Mouse (Mus musculus) heart, embryonic 13.5 days (tissue): Measurements from ENCODE around the gene Stk24. TPM values are rescaled to one million over a fixed set of nuclear protein-coding genes. Genes with fewer than 3 reads are reported as not detected.

Experiments
- ATAC-seq: fragments of 200-750 bp; cut with Nextera tagmentation; 2 replicates; pipeline ENCODE4 v1.8.0; 2017; ENCODE audit warnings: moderate TSS enrichment; ENCODE audit not compliant: insufficient number of reproducible peaks, low FRiP score, low TSS enrichment; ENCODE audit errors: extremely low read depth
- H3K27ac ChIP-seq: fragments of 300-500 bp; sonication (generic); replicated peaks from 2 replicates; pipeline ENCODE4 v1.5.1; 2015; ENCODE audit warnings: moderate library complexity, mild to moderate bottlenecking, inconsistent platforms
- H3K27me3 ChIP-seq: fragments of 300-500 bp; sonication (generic); replicated peaks from 2 replicates; pipeline ENCODE4 v1.6.1; 2015; ENCODE audit warnings: mild to moderate bottlenecking, inconsistent platforms
- H3K36me3 ChIP-seq: fragments of 300-500 bp; sonication (generic); 2 replicates; pipeline ENCODE4 v1.6.1; 2015; ENCODE audit warnings: mild to moderate bottlenecking, inconsistent platforms
- H3K4me1 ChIP-seq: fragments of 300-500 bp; sonication (generic); 2 replicates; pipeline ENCODE4 v1.6.1; 2015; ENCODE audit warnings: inconsistent platforms
- H3K4me2 ChIP-seq: fragments of 300-500 bp; sonication (generic); 2 replicates; pipeline ENCODE4 v1.6.1; 2015; ENCODE audit warnings: inconsistent platforms, mild to moderate bottlenecking, moderate library complexity
- H3K4me3 ChIP-seq: fragments of 300-500 bp; sonication (generic); 2 replicates; pipeline ENCODE4 v1.5.1; 2015; ENCODE audit warnings: moderate library complexity, mild to moderate bottlenecking, inconsistent platforms
- H3K9ac ChIP-seq: fragments of 300-500 bp; sonication (generic); 2 replicates; pipeline ENCODE4 v1.6.1; 2015; ENCODE audit warnings: inconsistent platforms, mild to moderate bottlenecking, moderate library complexity
- H3K9me3 ChIP-seq: fragments of 300-500 bp; sonication (generic); 2 replicates; pipeline ENCODE4 v1.6.1; 2016; ENCODE audit warnings: inconsistent platforms
- WGBS: fragments of 180-500 bp; shearing (Covaris S2); methylation state at CpG from one replicate; pipeline ENCODE4 v1.1.7; 2015; ENCODE audit warnings: mixed read lengths; 5-methylcytosine and 5-hydroxymethylcytosine counted together
- polyA plus RNA-seq: library from polyadenylated mRNA; unstranded; fragments of >200 nt; fragmentation: Nextera tagmentation; extraction: Ambion mirVana; gene quantifications from 2 replicates; pipeline ENCODE4 v1.2.1, GENCODE M21; 2015

The Stk24 gene
- polyA plus RNA-seq, 1 experiment from 2014 or later, result 29.7 TPM

DNA sequence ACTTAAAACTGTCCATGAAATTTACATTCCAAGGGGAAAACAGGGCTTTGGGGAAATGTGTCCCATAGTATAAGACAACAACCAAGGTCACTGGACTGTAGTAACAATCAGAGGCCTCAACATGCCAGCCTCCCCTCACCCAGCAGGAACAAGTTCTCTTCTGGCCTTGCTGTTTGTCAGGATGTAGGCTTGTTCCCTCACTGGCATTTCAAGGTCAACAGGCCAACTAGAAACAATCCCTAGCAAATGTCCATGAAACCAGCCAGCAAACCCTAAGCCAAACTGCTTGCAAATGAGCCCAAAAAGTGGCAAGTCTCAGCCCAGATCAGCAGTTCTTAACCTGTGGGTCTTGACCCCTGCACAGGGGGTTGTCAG is 98.5 kb downstream of the Stk24 start:
- ATAC-seq, result no peak
- H3K4me2 ChIP-seq, result no peak overlapping the region
- H3K9ac ChIP-seq, result peak overlapping the region; percentile 50; the same call in 1 of the 2 replicates
- H3K9me3 ChIP-seq, result no peaks in the 10 kb centered on the region
- no peak overlapping the region for H3K4me3 ChIP-seq
- H3K27me3 ChIP-seq, result no peaks in the 10 kb centered on the region
- peak overlapping the region; percentile 72 for H3K27ac ChIP-seq
- peaks cover 20% of the 10 kb centered on the region for H3K4me1 ChIP-seq
- peaks cover 96% of the 10 kb centered on the region for H3K36me3 ChIP-seq

DNA sequence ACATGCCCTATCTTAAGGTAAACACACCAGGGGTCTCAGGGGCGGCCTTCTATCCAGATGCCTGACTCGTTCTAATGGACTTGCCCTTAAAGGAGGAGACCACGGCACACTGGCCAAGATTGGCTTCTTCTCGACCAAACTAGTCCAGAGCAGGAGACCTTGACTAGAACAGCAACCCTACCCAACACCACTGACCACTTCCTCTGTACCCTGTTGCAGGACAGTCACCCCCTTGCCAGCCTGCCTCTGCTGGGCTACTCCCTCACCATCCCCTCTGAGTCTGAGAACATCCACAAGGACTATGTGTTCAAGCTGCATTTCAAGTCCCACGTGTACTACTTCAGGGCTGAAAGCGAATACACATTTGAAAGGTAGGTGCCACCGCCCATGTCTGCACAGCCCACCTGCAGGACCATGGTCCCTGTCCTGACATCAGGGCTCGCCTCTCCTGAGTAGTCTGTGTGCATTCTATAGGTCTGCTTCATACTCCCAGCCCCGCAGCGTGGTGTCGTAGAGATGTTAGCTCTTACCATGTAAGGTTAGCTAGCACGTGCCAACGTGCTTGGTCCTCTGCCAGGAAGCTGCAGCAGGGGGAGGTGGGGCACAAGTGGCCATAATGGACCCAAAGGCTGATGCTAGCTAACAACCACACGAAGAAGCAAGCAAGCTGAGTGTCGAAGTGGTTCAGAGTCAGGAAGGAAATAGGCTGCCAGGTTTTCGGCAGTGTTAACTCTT is 99.0 kb downstream of the Stk24 start:
- Histone ChIP-seq H3K36me3 (peaks cover 96% of the 10 kb centered on the region), H3K4me2 (no peak overlapping the region), H3K9me3 (no peaks in the 10 kb centered on the region), H3K27ac (peak overlapping the region; percentile 72), H3K4me1 (peaks cover 20% of the 10 kb centered on the region), H3K27me3 (no peaks in the 10 kb centered on the region), H3K4me3 (no peak overlapping the region), H3K9ac (0 out of 2 replicates have a peak overlapping the region, but pooled peaks have one; percentile 4)
- ATAC-seq, result no peak
- 57% methylated on average over 16 of the region's 16 CpGs for WGBS

DNA sequence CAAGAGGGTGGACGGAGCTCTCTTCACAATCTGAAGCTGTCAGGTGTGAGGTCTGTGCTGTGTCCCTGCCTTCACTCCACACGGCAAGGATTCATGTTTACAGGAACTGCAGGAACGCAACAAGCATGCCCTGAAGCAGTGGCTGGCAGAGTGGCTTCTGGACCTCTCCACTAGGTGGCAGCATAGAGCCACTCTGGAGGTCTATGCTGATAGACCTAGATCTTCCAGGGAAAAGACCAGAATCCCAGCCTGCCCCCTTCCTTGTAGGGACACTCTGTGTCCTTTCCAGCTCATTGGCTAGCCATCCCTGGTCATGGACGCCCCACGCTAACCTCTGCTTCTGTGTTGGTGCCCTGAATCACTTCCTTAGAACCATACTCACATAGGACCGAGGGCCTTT is 100.7 kb downstream of the Stk24 start:
- H3K36me3 ChIP-seq, result peaks cover 94% of the 10 kb centered on the region
- 31% methylated on average over 6 of the region's 6 CpGs for WGBS

DNA sequence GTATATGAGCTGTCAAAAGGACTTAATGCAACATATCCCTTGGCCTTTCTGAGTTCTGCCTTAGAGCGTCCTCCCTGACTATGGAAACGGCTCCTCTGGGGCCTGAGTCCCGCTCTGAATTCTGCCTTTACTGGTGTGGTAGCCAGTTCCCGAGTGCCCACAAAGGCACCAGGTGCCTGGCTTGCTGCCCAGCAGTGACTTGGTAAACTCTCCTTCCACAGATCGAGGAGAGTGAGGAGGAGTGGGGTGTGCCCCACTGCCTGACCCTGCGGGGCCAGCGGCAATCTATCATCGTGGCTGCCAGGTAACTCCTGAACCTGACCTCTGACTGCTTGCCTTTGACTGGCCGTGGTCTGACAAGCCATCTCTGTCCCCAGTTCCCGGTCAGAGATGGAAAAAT is 103.8 kb downstream of the Stk24 start:
- no peak for ATAC-seq
- WGBS, result 81% methylated on average over 10 of the region's 10 CpGs
- no peak overlapping the region for H3K27ac ChIP-seq
- no peaks in the 10 kb centered on the region for H3K27me3 ChIP-seq
- H3K4me2 ChIP-seq, result no peak overlapping the region
- H3K9ac ChIP-seq, result no peak overlapping the region
- no peak overlapping the region for H3K4me3 ChIP-seq
- no peaks in the 10 kb centered on the region for H3K9me3 ChIP-seq
- H3K36me3 ChIP-seq, result peaks cover 94% of the 10 kb centered on the region
- H3K4me1 ChIP-seq, result peaks cover 13% of the 10 kb centered on the region

More for the DNA sequence above, 100.7 kb downstream of the Stk24 start:
- Histone ChIP-seq H3K27me3 (no peaks in the 10 kb centered on the region), H3K4me1 (peaks cover 20% of the 10 kb centered on the region), H3K27ac (no peak overlapping the region), H3K9me3 (no peaks in the 10 kb centered on the region), H3K9ac (no peak overlapping the region), H3K4me3 (no peak overlapping the region), H3K4me2 (no peak overlapping the region)
- no peak for ATAC-seq

DNA sequence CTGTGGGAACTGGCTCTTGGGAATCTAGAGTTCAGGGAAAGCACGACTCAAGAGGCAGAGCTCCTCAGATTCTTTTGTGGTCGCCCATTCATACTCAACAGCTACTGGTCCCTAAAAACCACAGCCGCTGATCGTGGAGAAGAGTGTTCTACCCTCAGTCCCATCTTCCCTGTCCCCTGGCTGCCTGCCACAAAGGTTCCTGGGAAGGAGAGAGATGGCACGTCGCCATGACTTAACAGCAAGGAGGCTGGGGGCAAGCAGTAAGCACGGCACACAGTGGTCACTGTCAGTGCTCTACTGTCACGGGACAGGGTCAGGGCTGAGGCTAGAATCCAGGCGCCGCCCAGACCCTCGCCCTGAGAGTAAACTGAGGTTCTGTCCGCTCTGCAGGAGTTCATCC is 104.8 kb downstream of the Stk24 start:
- 74% methylated on average over 12 of the region's 12 CpGs for WGBS
- H3K36me3 ChIP-seq, result peaks cover 86% of the 10 kb centered on the region

DNA sequence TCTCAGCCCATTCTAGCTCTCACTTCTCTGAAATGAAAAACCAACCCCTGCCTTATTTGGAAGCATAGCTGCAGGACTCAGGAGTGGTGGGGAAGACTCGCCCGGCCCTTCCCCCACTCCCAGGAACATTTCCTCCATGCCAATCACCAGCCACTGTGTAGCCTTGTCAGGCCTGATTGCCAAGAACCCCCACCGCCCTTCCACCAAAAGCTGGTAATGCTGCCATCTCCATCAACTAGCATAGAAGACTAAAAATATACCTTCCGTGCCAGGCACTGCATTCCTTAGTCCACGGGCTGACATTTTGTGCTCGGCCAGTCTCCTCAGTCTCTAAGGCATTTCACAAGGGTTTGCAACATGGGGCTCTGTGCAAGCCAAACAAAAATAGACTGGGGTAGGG is 109.3 kb downstream of the Stk24 start:
- Histone ChIP-seq H3K4me2 (0 out of 2 replicates have a peak overlapping the region, but pooled peaks have one; percentile 5), H3K9ac (no peak overlapping the region), H3K36me3 (peaks cover 77% of the 10 kb centered on the region), H3K4me1 (peaks cover 28% of the 10 kb centered on the region), H3K9me3 (no peaks in the 10 kb centered on the region), H3K4me3 (no peak overlapping the region), H3K27ac (peak overlapping the region; percentile 80), H3K27me3 (no peaks in the 10 kb centered on the region)
- ATAC-seq, result no peak
- WGBS, result 40% methylated on average over 6 of the region's 6 CpGs

More for the DNA sequence above, 104.8 kb downstream of the Stk24 start:
- H3K4me3 ChIP-seq, result no peak overlapping the region
- H3K9ac ChIP-seq, result no peak overlapping the region
- H3K27ac ChIP-seq, result no peak overlapping the region
- no peaks in the 10 kb centered on the region for H3K9me3 ChIP-seq
- H3K4me2 ChIP-seq, result no peak overlapping the region
- H3K27me3 ChIP-seq, result no peaks in the 10 kb centered on the region
- ATAC-seq, result no peak
- peaks cover 15% of the 10 kb centered on the region for H3K4me1 ChIP-seq

DNA sequence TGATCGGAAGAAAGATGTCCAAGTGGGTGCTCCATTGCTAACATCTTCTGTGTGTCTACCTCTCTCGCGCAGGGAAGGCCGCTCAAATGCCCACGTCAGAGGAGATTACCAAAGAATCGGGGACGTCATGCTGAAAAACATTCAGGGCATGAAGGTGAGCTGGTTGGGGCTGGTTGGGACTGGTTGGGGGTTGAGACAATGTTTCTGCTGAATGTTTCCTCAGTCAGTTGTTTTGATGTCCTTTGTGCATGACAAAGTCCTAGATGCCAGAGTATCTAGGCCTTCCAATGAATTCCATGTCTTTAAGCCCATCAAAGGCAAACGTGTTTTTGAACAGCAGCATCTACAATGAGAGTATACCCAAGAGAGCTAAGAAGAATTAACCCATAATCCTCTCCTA is 112.0 kb downstream of the Stk24 start:
- no peak overlapping the region for H3K27ac ChIP-seq
- no peak for ATAC-seq
- H3K4me1 ChIP-seq, result peaks cover 52% of the 10 kb centered on the region
- no peak overlapping the region for H3K4me3 ChIP-seq
- no peak overlapping the region for H3K9ac ChIP-seq
- 85% methylated on average over 8 of the region's 8 CpGs for WGBS
- peaks cover 63% of the 10 kb centered on the region for H3K36me3 ChIP-seq
- H3K27me3 ChIP-seq, result no peaks in the 10 kb centered on the region
- H3K9me3 ChIP-seq, result no peaks in the 10 kb centered on the region
- no peak overlapping the region for H3K4me2 ChIP-seq

DNA sequence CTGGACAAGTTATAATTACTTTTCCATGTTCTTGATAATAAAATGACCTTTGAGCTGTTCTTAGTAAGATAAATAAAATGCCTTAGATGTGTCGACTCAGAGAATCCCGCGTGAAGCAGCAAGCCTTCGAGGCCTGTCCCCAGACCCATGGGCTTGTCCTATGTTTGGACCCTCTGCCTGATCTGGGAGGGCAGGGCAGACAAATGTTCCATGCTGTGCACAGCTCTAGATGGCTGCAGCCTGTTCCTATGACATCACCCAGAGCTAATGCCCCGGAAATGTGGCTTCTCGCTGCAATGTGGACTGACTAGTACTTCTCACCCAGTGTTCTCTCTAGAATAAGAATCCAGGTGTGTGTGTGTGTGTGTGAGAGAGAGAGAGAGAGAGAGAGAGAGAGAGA is 115.4 kb downstream of the Stk24 start:
- Histone ChIP-seq H3K4me3 (no peak overlapping the region), H3K9ac (no peak overlapping the region), H3K36me3 (peaks cover 62% of the 10 kb centered on the region), H3K4me2 (no peak overlapping the region), H3K27me3 (no peaks in the 10 kb centered on the region), H3K4me1 (peaks cover 48% of the 10 kb centered on the region), H3K27ac (peak overlapping the region; percentile 28; the same call in 1 of the 2 replicates), H3K9me3 (no peaks in the 10 kb centered on the region)
- 46% methylated on average over 6 of the region's 6 CpGs for WGBS
- no peak for ATAC-seq

DNA sequence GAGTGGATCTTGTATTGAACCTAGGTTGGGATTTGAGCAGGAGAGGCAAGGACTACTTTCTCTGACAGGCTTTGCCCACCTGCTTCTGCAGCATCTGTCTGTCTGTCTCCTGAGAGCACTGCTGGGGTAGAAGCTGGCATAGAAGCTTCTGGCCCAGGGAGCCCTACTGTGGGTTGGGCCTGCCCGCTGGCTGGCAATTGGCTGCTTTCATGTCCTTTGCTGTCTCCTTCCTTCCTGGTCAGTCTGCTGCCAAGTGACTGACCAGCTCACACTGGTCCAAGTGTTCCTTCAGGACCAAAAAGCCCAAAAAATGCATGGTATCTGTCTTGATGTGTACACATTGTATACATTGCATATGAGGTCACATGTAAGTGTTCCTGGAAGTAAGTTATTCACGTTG is 115.9 kb downstream of the Stk24 start:
- no peak overlapping the region for H3K27ac ChIP-seq
- no peak for ATAC-seq
- H3K27me3 ChIP-seq, result no peaks in the 10 kb centered on the region
- H3K4me3 ChIP-seq, result no peak overlapping the region
- H3K4me2 ChIP-seq, result no peak overlapping the region
- H3K36me3 ChIP-seq, result peaks cover 63% of the 10 kb centered on the region
- WGBS, result 65% methylated on average over 2 of the region's 2 CpGs
- H3K9me3 ChIP-seq, result no peaks in the 10 kb centered on the region
- no peak overlapping the region for H3K9ac ChIP-seq
- H3K4me1 ChIP-seq, result peaks cover 48% of the 10 kb centered on the region

DNA sequence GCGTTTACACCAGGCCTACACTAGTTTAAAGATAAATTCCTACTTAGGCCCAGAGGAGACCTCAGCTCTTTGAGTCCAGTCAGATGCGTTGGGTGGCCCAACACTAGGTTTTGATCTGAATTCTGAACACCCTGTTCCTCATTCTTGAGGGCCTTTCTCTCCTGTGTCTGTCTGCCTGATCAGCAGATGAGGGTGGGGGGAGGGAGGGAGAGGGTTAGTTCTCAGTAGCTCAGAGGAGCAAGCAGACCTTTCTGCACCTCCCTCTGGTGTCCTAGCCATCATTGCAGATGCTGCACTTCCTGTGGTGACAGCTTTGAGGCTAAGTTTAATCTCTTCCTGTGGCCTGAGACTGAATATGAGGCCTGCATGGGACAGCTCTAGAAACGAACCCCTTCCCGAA is 117.2 kb downstream of the Stk24 start:
- 0 out of 2 replicates have a peak overlapping the region, but pooled peaks have one; percentile 44 for H3K9ac ChIP-seq
- peaks cover 67% of the 10 kb centered on the region for H3K36me3 ChIP-seq
- H3K27ac ChIP-seq, result 0 out of 2 replicates have a peak overlapping the region, but pooled peaks have one; percentile 5

DNA sequence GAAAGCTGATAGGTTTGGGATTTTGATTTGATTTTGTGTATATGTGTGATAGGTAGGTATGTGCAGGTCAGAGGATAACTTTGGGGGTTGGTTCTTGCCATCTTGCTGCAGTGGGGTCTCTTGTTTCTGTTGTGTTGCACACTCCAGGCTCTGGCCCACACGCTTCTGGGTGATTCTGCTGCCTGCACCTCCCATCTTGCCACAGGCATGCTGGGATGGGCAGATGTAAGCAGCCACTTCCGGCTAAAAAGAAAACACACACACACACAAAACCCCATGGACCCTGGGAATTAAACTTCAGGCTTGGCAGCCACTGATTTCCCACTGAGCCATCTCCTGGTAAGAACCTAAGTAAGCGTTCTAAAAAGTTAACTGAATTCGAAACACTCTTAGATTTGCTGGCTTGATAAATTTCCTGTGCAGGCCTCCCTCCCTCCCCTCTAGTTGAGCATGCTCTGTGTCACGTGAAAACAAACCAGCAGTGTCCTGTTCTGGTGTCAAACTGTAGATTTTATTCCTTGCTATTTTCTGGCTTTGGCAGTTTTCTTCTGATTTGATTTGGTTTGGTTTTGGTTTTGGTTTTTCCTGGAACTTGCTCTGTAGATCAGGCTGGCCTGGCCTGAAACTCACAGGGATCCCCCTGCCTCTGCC is 118.5 kb downstream of the Stk24 start:
- Histone ChIP-seq H3K4me1 (peaks cover 40% of the 10 kb centered on the region), H3K4me3 (no peak overlapping the region), H3K27ac (no peak overlapping the region), H3K36me3 (peaks cover 66% of the 10 kb centered on the region), H3K4me2 (no peak overlapping the region), H3K9me3 (no peaks in the 10 kb centered on the region), H3K9ac (no peak overlapping the region; the same call in 1 of the 2 replicates), H3K27me3 (no peaks in the 10 kb centered on the region)
- no peak for ATAC-seq
- WGBS, result 71% methylated on average over 5 of the region's 5 CpGs

More for the DNA sequence above, 117.2 kb downstream of the Stk24 start:
- H3K9me3 ChIP-seq, result no peaks in the 10 kb centered on the region
- no peak overlapping the region for H3K4me2 ChIP-seq
- no peaks in the 10 kb centered on the region for H3K27me3 ChIP-seq
- no peak overlapping the region for H3K4me3 ChIP-seq
- 38% methylated on average over 4 of the region's 4 CpGs for WGBS
- peaks cover 48% of the 10 kb centered on the region for H3K4me1 ChIP-seq
- no peak for ATAC-seq
